Mouse (Mus musculus) MN1 (cell line): ENCODE results near the gene Apol9a.

Experiments
- DNase-seq: peaks from one replicate; pipeline ENCODE4 v3.0.0-alpha.2; 2016; ENCODE audit warnings: low spot score

The Apol9a gene

GRCm38 (mm10) chr15:77376920-77377319, 34.0 kb downstream of the Apol9a start:
- no peak for DNase-seq

- DNase-seq = no peak
These were observed 40.3 kb downstream of the Apol9a start for GRCm38 (mm10) chr15:77370588-77370987.

- no peak for DNase-seq
These were observed 41.0 kb downstream of the Apol9a start for GRCm38 (mm10) chr15:77369981-77370380.

GRCm38 (mm10) chr15:77368818-77369320, 42.1 kb downstream of the Apol9a start:
- no peak for DNase-seq

GRCm38 (mm10) chr15:77368148-77368547, 42.8 kb downstream of the Apol9a start:
- peak; percentile 99 for DNase-seq

GRCm38 (mm10) chr15:77367504-77367903, 43.4 kb downstream of the Apol9a start:
- peak; percentile 91 for DNase-seq

- peak; percentile 100 for DNase-seq
These were observed 44.0 kb downstream of the Apol9a start for GRCm38 (mm10) chr15:77366706-77367484.

- DNase-seq = peak; percentile 63
These were observed 45.0 kb downstream of the Apol9a start for GRCm38 (mm10) chr15:77365700-77366570.

- DNase-seq = peak; percentile 61
These were observed 46.9 kb downstream of the Apol9a start for GRCm38 (mm10) chr15:77364026-77364425.

GRCm38 (mm10) chr15:77363578-77363977, 47.4 kb downstream of the Apol9a start:
- DNase-seq = no peak

- no peak for DNase-seq
These were observed 48.0 kb downstream of the Apol9a start for GRCm38 (mm10) chr15:77362952-77363351.

GRCm38 (mm10) chr15:77359905-77360304, 51.0 kb downstream of the Apol9a start:
- no peak for DNase-seq

GRCm38 (mm10) chr15:77359486-77359885, 51.4 kb downstream of the Apol9a start:
- peak; percentile 66 for DNase-seq

GRCm38 (mm10) chr15:77359084-77359483, 51.9 kb downstream of the Apol9a start:
- DNase-seq = no peak

- peak; percentile 98 for DNase-seq
These were observed 52.5 kb downstream of the Apol9a start for GRCm38 (mm10) chr15:77358320-77359040.

GRCm38 (mm10) chr15:77356248-77356810, 54.6 kb downstream of the Apol9a start:
- DNase-seq = no peak

- DNase-seq = no peak
These were observed 55.9 kb downstream of the Apol9a start for GRCm38 (mm10) chr15:77354848-77355551.

- DNase-seq = no peak
These were observed 56.5 kb downstream of the Apol9a start for GRCm38 (mm10) chr15:77354496-77354847.
